ENCODE assay signal across 14 mouse cellular contexts in the genomic region with DNA sequence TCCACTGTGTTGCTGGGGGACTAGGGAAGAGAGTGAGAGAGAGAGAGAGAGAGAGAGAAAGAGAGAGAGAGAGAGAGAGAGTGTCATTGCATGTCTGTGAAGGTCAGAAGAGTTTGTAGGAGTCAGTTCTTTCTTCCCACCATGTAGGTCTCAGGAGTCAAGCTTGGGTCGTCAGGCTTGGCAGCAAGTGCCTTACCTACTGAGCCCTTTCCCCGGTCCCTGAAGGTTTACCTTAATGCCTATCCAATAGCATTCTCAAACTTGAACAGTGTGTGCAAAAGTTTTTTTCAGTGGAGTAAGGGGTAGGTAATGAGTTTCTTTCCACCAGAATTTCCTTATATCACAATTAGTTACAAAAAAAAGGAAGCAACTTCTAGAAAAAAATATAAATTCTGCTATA. TPM values are rescaled to one million over a fixed set of nuclear protein-coding genes. Genes with fewer than 3 reads are reported as not detected.
"Had no signal": no experiment of that assay in that cellular context is flagged by ENCODE, and none has a peak within 500 bp of the region (broad histone marks: within the 10 kb centered on the region; RNA-seq: fewer than 3 reads in every experiment).

No protein-coding gene starts in this region.

- H3K4me1 ChIP-seq: midbrain, embryonic 10.5 days had no signal

- H3K27me3 ChIP-seq: limb, embryonic 15.5 days; liver, embryonic 12.5 days; neural tube, embryonic 13.5 days had no signal

- ATAC-seq: liver, embryonic 12.5 days; midbrain, embryonic 16.5 days had no signal

- H3K9me3 ChIP-seq: limb, embryonic 15.5 days; liver, embryonic 12.5 days; midbrain, embryonic 10.5 days; neural tube, embryonic 13.5 days had no signal

- H3K4me2 ChIP-seq: limb, embryonic 15.5 days; liver, embryonic 12.5 days; lung, embryonic 14.5 days; neural tube, embryonic 13.5 days had no signal

- DNase-seq: kidney, postnatal 25 days; lung, embryonic 14.5 days; lung, postnatal 10 days; lung, postnatal 4 days; retina, postnatal 1 day; right cerebral cortex, postnatal 4 days; spleen, adult 18-20 months; thymus, postnatal 36 days had no signal

- H3K36me3 ChIP-seq: limb, embryonic 15.5 days; liver, embryonic 12.5 days; midbrain, embryonic 10.5 days; neural tube, embryonic 13.5 days had no signal

- H3K27ac ChIP-seq: limb, embryonic 15.5 days; liver, embryonic 12.5 days; midbrain, embryonic 10.5 days; neural tube, embryonic 13.5 days had no signal

- H3K4me3 ChIP-seq: limb, embryonic 15.5 days; liver, embryonic 12.5 days; midbrain, embryonic 10.5 days; neural tube, embryonic 13.5 days had no signal

- H3K9ac ChIP-seq: limb, embryonic 15.5 days; liver, embryonic 12.5 days; lung, embryonic 14.5 days; neural tube, embryonic 13.5 days had no signal

RNA-seq across cellular contexts. Expression of a gene that starts 1.6 kb away (rescaled TPM):
- total RNA-seq: megakaryocyte, adult 5-6 weeks had no signal
